Mouse (Mus musculus) testis, adult 2 months (tissue): ENCODE results near the gene Fam219a. TPM values are rescaled to one million over a fixed set of nuclear protein-coding genes. Genes with fewer than 3 reads are reported as not detected.

ENCODE experiments used
- H3K27ac ChIP-seq: fragments of 200-500 bp; 2 replicates; pipeline ENCODE4 v1.5.1; 2012; ENCODE audit warnings: low read depth, low read length; ENCODE audit not compliant: control insufficient read depth, insufficient read depth
- H3K27me3 ChIP-seq: fragments of 200-500 bp; 2 replicates; pipeline ENCODE4 v1.6.1; 2012; ENCODE audit warnings: mild to moderate bottlenecking, low read length, moderate library complexity; ENCODE audit not compliant: control insufficient read depth, insufficient read depth
- H3K36me3 ChIP-seq: fragments of 200-500 bp; 2 replicates; pipeline ENCODE4 v1.6.1; 2012; ENCODE audit warnings: mild to moderate bottlenecking, low read length; ENCODE audit not compliant: control insufficient read depth, insufficient read depth
- H3K4me1 ChIP-seq: fragments of 200-500 bp; 2 replicates; pipeline ENCODE4 v1.6.1; 2012; ENCODE audit warnings: low read length; ENCODE audit not compliant: control insufficient read depth, insufficient read depth
- H3K4me3 ChIP-seq: fragments of 200-500 bp; 2 replicates; pipeline ENCODE4 v1.5.1; 2012; ENCODE audit warnings: low read depth, mild to moderate bottlenecking, low read length, moderate library complexity, mixed read lengths; ENCODE audit not compliant: control insufficient read depth
- CTCF ChIP-seq: fragments of 200-500 bp; IDR thresholded peaks from 2 replicates; pipeline ENCODE4 v1.5.1; 2012; ENCODE audit warnings: low read depth, mild to moderate bottlenecking, inconsistent platforms, low read length, moderate library complexity; ENCODE audit not compliant: control insufficient read depth, insufficient read depth, insufficient replicate concordance
- POLR2A ChIP-seq: fragments of 200-500 bp; IDR thresholded peaks from 2 replicates; pipeline ENCODE4 v1.6.1; 2012; ENCODE audit warnings: low read depth, mild to moderate bottlenecking, inconsistent platforms, low read length, moderate library complexity; ENCODE audit not compliant: control insufficient read depth
- polyA plus RNA-seq: library from polyadenylated mRNA; depleted of rRNA; stranded (reverse); fragments of >200 nt; gene quantifications from 2 replicates; pipeline ENCODE4 v1.2.3, GENCODE M21; 2012; rRNA removed

Gene Fam219a
- polyA plus RNA-seq, 1 experiment: 36.8 TPM

DNA sequence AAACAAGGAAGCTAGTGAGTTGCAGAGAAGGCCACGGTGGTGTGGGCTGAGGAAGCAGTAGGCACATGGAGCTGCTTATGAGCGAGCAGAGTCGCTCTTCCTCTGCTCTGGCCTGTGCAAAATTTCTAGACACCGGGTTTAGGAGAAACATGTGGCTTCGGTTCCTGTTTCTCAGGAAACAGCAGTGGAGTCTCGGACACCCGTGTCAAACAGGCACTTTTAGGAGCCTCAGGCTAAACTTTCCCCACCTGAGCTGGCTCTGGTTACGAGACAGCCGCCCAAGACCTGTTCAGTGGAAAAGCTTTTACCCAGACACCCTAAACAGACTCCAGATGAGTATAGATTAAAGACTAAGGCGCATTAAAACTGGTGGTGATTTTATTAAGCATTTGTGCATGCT lies 100.1 kb downstream of the Fam219a start:
- no peak overlapping the region for H3K27ac ChIP-seq

DNA sequence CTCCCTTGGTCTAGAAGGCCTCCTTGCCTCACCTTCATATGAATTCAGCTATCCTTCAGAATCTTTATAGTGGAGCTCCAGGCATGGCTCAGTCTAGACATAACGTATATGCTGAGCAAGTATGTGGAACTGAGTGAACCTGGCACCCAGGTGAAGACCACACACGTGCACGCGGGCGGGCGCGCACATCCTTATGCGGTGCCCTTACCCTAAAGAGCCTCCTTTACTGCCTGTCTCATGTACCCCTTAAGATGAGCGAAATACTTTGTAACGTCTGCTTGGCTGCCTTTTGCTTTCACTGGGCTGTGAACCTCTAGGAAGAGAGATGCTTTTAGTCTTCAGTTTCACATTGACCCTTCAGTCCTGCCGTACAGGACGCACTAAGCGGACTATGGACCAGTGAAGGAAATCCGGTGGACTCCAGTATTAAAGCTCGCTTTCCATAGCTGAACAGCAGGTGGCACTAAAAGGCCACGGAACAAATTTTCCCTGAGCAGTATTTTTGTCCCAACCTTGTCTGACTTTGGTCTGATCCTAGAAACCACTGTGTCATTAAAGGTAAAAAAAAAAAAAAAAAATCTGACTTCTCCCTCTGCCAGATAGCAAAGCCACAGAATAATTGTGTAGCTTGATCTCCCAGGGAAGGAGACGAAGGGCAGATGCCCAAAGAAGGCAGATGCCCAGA lies 100.8 kb downstream of the Fam219a start:
- Histone ChIP-seq H3K4me3 (no peak overlapping the region), H3K4me1 (peaks cover 2% of the 10 kb centered on the region), H3K27ac (no peak overlapping the region), H3K36me3 (no peaks in the 10 kb centered on the region), H3K27me3 (no peaks in the 10 kb centered on the region)
- TF ChIP-seq CTCF (no peak), POLR2A (no peak)

More for the DNA sequence above, 100.1 kb downstream of the Fam219a start:
- no peak for TF ChIP-seq POLR2A
- TF ChIP-seq CTCF: no peak
- no peaks in the 10 kb centered on the region for H3K36me3 ChIP-seq
- no peak overlapping the region for H3K4me3 ChIP-seq
- no peaks in the 10 kb centered on the region for H3K27me3 ChIP-seq
- H3K4me1 ChIP-seq: no peaks in the 10 kb centered on the region; the same call in 1 of the 2 replicates

Other genes with a start within 250 kb of the Fam219a start
- 44.2 and 47.8 TPM in 2 replicates for gene Ubap1, start 220.5 kb downstream of the Fam219a start, polyA plus RNA-seq
- 11.3 and 11.9 TPM in 2 replicates for gene Kif24, start 104.7 kb downstream of the Fam219a start, polyA plus RNA-seq
- gene Nudt2, start 104.4 kb downstream of the Fam219a start, polyA plus RNA-seq: 12.6 and 14.3 TPM in 2 replicates
- gene AI464131, start 66.5 kb downstream of the Fam219a start, polyA plus RNA-seq: 9.8 and 11.1 TPM in 2 replicates
- gene 1110017D15Rik, start 52.2 kb downstream of the Fam219a start, polyA plus RNA-seq: 1,051 and 1,062 TPM in 2 replicates
- gene Dnaic1, start 237 bp upstream of the Fam219a start, polyA plus RNA-seq: 86.5 and 89.7 TPM in 2 replicates
- gene Enho, start 70.8 kb upstream of the Fam219a start, polyA plus RNA-seq: 3.7 and 4.2 TPM in 2 replicates
- 3.7 and 4.0 TPM in 2 replicates for gene Cntfr, start 127.6 kb upstream of the Fam219a start, polyA plus RNA-seq
- gene Il11ra1, start 130.5 kb upstream of the Fam219a start, polyA plus RNA-seq: 10.7 and 11.0 TPM in 2 replicates
- 21.8 and 27.5 TPM in 2 replicates for gene Rpp25l, start 144.0 kb upstream of the Fam219a start, polyA plus RNA-seq
- 84.2 and 90.3 TPM in 2 replicates for gene Dctn3, start 153.6 kb upstream of the Fam219a start, polyA plus RNA-seq
- 0.12 and 0.17 TPM in 2 replicates for gene Arid3c, start 161.6 kb upstream of the Fam219a start, polyA plus RNA-seq
- 11.1 and 13.6 TPM in 2 replicates for gene Galt, start 185.7 kb upstream of the Fam219a start, polyA plus RNA-seq
- gene Sigmar1, start 186.6 kb upstream of the Fam219a start, polyA plus RNA-seq: 21.0 and 22.3 TPM in 2 replicates
- gene Ccl27a, start 204.7 kb upstream of the Fam219a start, polyA plus RNA-seq: 872 and 1,011 TPM in 2 replicates